Mouse (Mus musculus) retina, postnatal 7 days (tissue): Measurements from ENCODE around the gene Marco.

Experiments
- DNase-seq: peaks from one replicate; pipeline ENCODE4 v3.0.0-alpha.2; 2012; ENCODE audit warnings: low read depth, low spot score

Gene Marco

DNA sequence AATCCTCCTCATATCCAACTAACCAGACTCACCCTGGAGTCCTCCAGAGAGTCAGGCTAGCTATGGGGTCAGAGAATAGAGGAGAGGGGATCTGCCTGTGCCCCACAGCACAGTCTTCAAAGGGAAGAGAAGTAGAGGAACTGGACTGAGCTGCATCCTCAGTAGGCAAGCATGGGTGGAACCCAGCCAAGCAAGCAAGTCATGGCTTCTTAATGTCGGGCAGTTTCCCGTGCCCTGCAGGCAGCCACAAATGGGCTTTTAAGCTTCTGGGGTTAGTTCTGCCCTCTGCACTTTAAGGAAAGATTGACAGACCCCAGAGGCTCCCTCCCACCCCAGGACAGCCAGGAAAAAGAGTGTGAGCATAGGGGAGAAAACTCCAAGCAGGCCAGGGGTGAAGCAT is 63.2 kb downstream of the Marco start:
- no peak for DNase-seq

DNA sequence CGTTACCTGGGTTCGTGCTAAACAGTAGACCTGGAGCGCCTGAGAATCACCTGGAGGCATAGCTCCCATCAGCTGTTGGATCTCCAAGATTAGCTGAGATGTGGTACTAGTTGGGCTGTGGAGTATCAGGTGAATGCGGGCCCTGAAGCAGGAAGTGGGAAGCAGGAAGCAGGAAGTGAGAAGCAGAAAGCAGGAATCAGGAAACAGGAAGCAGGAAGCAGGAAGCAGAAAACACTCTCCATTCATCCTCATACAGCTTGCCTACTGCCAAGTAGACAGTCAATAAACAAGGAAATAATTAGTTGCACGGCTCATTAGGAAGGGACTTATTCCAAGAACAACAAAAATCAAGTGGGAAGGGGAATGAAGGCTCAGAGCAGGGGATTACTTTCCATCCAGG is 69.2 kb downstream of the Marco start:
- no peak for DNase-seq

DNA sequence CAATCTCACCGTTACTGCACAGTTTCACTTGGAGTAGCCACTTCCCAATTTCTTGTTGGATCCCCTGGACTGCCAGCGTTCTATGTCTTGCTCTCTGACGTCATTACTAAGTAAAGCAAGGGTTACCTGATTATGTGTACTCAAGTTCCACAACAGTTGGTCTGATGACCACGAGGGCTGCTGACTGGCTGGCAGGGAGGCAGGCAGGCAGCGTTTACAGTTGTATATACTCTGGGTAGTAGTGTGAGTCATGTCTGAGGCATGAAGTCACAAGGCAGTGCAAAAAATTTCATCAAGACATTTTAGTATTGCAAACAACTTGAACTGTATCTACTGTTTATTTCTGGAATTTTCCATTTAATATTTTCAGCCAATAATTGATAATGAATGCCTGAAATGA is 74.7 kb downstream of the Marco start:
- DNase-seq = no peak

GRCm38 (mm10) chr1:120425587-120425986 is 79.2 kb downstream of the Marco start:
- DNase-seq = no peak
